ENCODE assay signal across 8 mouse cellular contexts in the genomic region with DNA sequence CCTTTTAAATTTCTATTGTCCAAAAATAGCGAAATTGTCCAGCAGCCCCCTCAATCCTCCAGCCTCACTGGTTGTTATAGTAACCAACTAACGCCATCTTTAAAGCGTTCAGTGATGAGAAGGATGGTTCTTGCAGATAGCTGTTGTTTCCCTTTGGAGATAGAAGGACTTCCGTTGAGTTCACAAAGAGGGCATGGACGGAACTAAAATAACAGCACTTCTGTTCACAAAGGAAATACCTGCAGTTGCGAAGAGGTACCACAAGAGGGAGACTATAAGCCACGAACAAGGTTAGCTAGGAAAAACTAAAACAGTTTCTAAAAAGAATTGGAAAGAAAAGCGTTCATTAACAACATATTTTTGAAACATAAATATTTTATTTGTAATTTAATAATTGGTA.
DNase-seq lines count a peak whose midpoint lies in the region.

No protein-coding gene starts in this region.

- peak; percentile 55 to 63 for DNase-seq in cerebellum, adult 18-20 months
- no peak for DNase-seq in cerebellum, adult 11-12 months
- DNase-seq in 416B (ENCODE audit: low read depth): peak; percentile 85
- DNase-seq in adrenal gland, postnatal 14 days: peak; percentile 64
- DNase-seq in fibroblast of lung, adult 2 months (ENCODE audit: low read depth): peak; percentile 8
- peak; percentile 64 for DNase-seq in kidney, postnatal 14 days
- peak; percentile 78 for DNase-seq in lung, postnatal 10 days
- DNase-seq in skeletal muscle tissue, adult 2 months (ENCODE audit: low read depth, low spot score): peak; percentile 13
